Mouse (Mus musculus): ENCODE measurements around the gene Ddx31. TPM values are rescaled to one million over a fixed set of nuclear protein-coding genes. Genes with fewer than 3 reads are reported as not detected.
A peak's percentile ranks its signal among the peaks of the same experiment; 100 is the strongest.

Gene Ddx31
- polyA plus RNA-seq, 1 experiment from 2014 or later: 18.8 TPM

- Histone ChIP-seq H3K27ac (no peak overlapping the region), H3K27me3 (no peaks in the 10 kb centered on the region), H3K9ac (no peak overlapping the region), H3K4me2 (no peak overlapping the region), H3K9me3 (no peaks in the 10 kb centered on the region), H3K4me1 (peaks cover 18% of the 10 kb centered on the region), H3K4me3 (replicated peaks) (no peak overlapping the region), H3K36me3 (replicated peaks) (peaks cover 46% of the 10 kb centered on the region)
- no peak for ATAC-seq (ENCODE audit: low FRiP score)
- 91% methylated on average over 3 of the region's 3 CpGs for WGBS
Measured at GRCm38 (mm10) chr2:28881275-28881674, 41.1 kb downstream of the Ddx31 start.

DNA sequence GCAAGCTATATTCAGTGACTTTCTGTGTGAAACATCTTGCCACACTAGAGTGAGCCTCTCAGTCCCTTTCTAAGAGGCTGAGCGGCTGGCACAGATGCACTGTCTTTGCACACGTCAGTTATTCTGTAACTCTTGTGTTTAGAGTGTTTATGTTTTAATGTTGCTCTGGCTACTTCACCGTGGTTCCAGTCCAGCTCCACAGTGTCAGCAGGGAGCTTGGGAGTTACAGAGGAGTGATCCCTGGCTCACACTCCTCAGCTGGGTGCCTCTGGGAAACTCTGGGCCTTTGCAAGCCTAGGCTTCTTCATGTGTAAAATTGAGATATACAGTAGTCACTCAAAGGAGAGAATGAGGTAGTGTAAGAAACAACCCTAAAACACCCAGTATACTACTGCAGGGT, 41.8 kb downstream of the Ddx31 start:
- no peak overlapping the region for H3K4me3 ChIP-seq (replicated peaks)
- ATAC-seq (ENCODE audit: low FRiP score): no peak
- H3K4me1 ChIP-seq: peaks cover 18% of the 10 kb centered on the region
- H3K9ac ChIP-seq: no peak overlapping the region
- no peak overlapping the region for H3K4me2 ChIP-seq
- WGBS: 89% methylated on average over 3 of the region's 3 CpGs
- H3K27ac ChIP-seq: no peak overlapping the region
- no peaks in the 10 kb centered on the region for H3K27me3 ChIP-seq
- no peaks in the 10 kb centered on the region for H3K9me3 ChIP-seq
- H3K36me3 ChIP-seq (replicated peaks): peaks cover 42% of the 10 kb centered on the region

DNA sequence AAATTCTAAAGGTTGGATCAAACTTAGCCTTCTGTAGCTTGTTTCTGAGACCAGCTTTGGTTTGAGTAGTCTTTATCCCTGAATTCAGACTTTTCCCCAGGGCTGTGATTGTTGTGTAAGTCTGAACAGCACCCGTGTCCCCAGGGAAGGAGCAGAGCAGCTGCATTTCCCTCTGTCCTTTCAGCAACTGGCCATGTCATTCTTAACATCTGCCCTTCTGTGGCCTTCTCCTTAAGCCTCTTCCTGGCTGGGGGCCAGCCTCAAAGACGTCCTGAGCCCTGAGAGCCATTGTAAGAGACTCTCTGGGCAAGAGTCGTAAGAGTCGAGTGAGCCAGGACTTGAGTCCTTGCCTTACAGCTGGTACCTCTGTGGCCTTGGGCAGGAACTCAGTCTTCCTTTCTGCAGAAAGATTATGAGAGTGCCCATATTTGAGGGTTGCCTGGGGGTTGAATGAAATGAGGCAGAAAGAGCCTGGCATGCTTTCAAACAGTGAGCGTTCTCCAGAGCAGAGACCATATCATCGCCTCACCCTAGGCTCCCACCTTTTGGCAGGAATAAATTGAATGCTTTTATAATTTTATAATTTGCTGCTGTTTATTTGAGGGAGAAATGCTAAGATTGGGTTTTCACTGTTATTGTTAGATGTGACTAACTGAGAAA, 42.8 kb downstream of the Ddx31 start:
- Histone ChIP-seq H3K4me2 (no peak overlapping the region), H3K36me3 (replicated peaks) (peaks cover 41% of the 10 kb centered on the region), H3K27me3 (no peaks in the 10 kb centered on the region), H3K4me1 (peaks cover 18% of the 10 kb centered on the region), H3K4me3 (replicated peaks) (no peak overlapping the region), H3K9me3 (no peaks in the 10 kb centered on the region), H3K9ac (no peak overlapping the region), H3K27ac (no peak overlapping the region)
- WGBS: 76% methylated on average over 6 of the region's 6 CpGs
- ATAC-seq (ENCODE audit: low FRiP score): no peak

GRCm38 (mm10) chr2:28884914-28885313, 44.7 kb downstream of the Ddx31 start:
- no peaks in the 10 kb centered on the region for H3K27me3 ChIP-seq
- H3K4me2 ChIP-seq: no peak overlapping the region
- no peak overlapping the region for H3K27ac ChIP-seq
- no peak for ATAC-seq (ENCODE audit: low FRiP score)
- no peaks in the 10 kb centered on the region for H3K9me3 ChIP-seq
- H3K9ac ChIP-seq: no peak overlapping the region
- WGBS: 29% methylated on average over 4 of the region's 4 CpGs
- H3K36me3 ChIP-seq (replicated peaks): peaks cover 53% of the 10 kb centered on the region
- no peak overlapping the region for H3K4me3 ChIP-seq (replicated peaks)
- peaks cover 22% of the 10 kb centered on the region for H3K4me1 ChIP-seq

- ATAC-seq (ENCODE audit: low FRiP score): no peak
- Histone ChIP-seq H3K4me3 (replicated peaks) (no peak overlapping the region), H3K9me3 (no peaks in the 10 kb centered on the region), H3K27me3 (peaks cover 20% of the 10 kb centered on the region), H3K4me2 (no peak overlapping the region), H3K27ac (no peak overlapping the region), H3K9ac (no peak overlapping the region), H3K36me3 (replicated peaks) (peaks cover 49% of the 10 kb centered on the region), H3K4me1 (peaks cover 21% of the 10 kb centered on the region)
- WGBS: 17% methylated on average over 1 of the region's 1 CpGs
Measured at GRCm38 (mm10) chr2:28892796-28893195, 52.6 kb downstream of the Ddx31 start.

GRCm38 (mm10) chr2:28893526-28893925, 53.3 kb downstream of the Ddx31 start:
- ATAC-seq (ENCODE audit: low FRiP score): no peak
- H3K36me3 ChIP-seq (replicated peaks): peaks cover 44% of the 10 kb centered on the region

GRCm38 (mm10) chr2:28895876-28896275, 55.7 kb downstream of the Ddx31 start:
- H3K9me3 ChIP-seq: no peaks in the 10 kb centered on the region
- 92% methylated on average over 7 of the region's 7 CpGs for WGBS
- ATAC-seq (ENCODE audit: low FRiP score): no peak
- H3K27me3 ChIP-seq: peaks cover 39% of the 10 kb centered on the region
- no peak overlapping the region for H3K27ac ChIP-seq
- peaks cover 18% of the 10 kb centered on the region for H3K4me1 ChIP-seq
- no peak overlapping the region for H3K4me2 ChIP-seq
- H3K4me3 ChIP-seq (replicated peaks): no peak overlapping the region
- H3K9ac ChIP-seq: no peak overlapping the region
- H3K36me3 ChIP-seq (replicated peaks): peaks cover 49% of the 10 kb centered on the region

More at GRCm38 (mm10) chr2:28893526-28893925, 53.3 kb downstream of the Ddx31 start:
- Histone ChIP-seq H3K4me1 (peaks cover 21% of the 10 kb centered on the region), H3K27ac (no peak overlapping the region), H3K4me3 (replicated peaks) (no peak overlapping the region), H3K27me3 (peaks cover 24% of the 10 kb centered on the region), H3K9me3 (no peaks in the 10 kb centered on the region), H3K9ac (0 out of 2 replicates have a peak overlapping the region, but pooled peaks have one; percentile 21), H3K4me2 (no peak overlapping the region)
- WGBS: 36% methylated on average over 6 of the region's 6 CpGs

DNA sequence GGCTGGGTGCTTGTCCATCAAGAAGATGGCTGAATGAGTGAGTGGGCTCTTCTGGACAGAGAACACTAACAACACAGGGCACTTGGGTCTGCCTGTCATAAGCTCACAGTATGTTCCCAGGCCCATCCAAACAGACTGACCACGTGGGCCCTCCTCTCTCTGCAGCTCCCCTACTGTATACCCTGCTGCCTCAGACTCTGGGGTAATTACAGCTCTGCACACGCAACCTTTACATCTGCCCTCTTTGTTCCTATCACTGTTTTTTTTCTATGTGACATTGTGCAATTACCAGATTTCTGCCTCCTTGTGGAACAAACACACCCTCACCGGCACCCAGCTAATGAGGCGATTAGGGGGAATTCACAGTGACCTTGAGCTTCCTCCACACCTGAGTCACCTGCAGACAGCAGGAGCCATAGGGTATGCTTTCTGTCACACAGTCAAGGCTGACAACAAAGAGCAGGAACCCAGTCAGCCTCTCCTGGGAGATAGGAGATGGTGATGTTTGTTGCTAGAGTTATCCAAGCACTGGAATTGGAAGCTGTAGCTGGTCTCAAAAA, 57.2 kb downstream of the Ddx31 start:
- Histone ChIP-seq H3K27me3 (peaks cover 51% of the 10 kb centered on the region), H3K4me2 (no peak overlapping the region), H3K27ac (no peak overlapping the region), H3K36me3 (replicated peaks) (peaks cover 49% of the 10 kb centered on the region), H3K4me3 (replicated peaks) (no peak overlapping the region), H3K9me3 (no peaks in the 10 kb centered on the region), H3K9ac (no peak overlapping the region), H3K4me1 (peaks cover 18% of the 10 kb centered on the region)
- no peak for ATAC-seq (ENCODE audit: low FRiP score)
- 74% methylated on average over 4 of the region's 4 CpGs for WGBS

- Histone ChIP-seq H3K4me1 (peaks cover 15% of the 10 kb centered on the region), H3K9me3 (no peaks in the 10 kb centered on the region), H3K9ac (no peak overlapping the region), H3K36me3 (replicated peaks) (peaks cover 41% of the 10 kb centered on the region), H3K4me3 (replicated peaks) (no peak overlapping the region), H3K27me3 (peaks cover 91% of the 10 kb centered on the region), H3K4me2 (no peak overlapping the region), H3K27ac (no peak overlapping the region)
- 87% methylated on average over 8 of the region's 8 CpGs for WGBS
- no peak for ATAC-seq (ENCODE audit: low FRiP score)
Measured at GRCm38 (mm10) chr2:28902291-28902690, 62.1 kb downstream of the Ddx31 start.

DNA sequence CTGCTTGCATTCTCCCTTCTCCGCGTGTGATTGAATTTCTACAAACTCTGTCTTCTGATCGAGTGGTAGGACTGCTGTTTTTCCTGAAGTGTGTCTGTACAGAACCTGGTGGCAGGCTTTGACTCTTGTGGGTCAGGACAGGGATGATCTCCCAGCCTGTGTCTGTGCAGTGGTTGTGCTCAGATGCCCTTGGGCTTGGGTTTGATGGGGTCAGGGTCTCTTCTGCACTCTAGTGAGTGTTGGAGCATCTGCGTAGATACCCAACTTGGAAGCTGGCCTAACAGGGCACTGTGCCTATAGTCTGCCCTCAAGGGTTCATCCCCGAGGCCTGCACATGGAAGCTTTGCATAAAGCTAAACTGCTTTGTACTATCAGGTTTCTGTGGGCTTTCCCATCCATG, 63.7 kb downstream of the Ddx31 start:
- no peak for ATAC-seq (ENCODE audit: low FRiP score)
- no peak overlapping the region for H3K27ac ChIP-seq
- whole genome bisulfite sequencing: 83% methylated on average over 5 of the region's 5 CpGs

GRCm38 (mm10) chr2:28904786-28905185, 64.6 kb downstream of the Ddx31 start:
- Histone ChIP-seq H3K4me2 (no peak overlapping the region), H3K9me3 (no peaks in the 10 kb centered on the region), H3K27me3 (peaks cover 97% of the 10 kb centered on the region), H3K27ac (no peak overlapping the region), H3K4me1 (peaks cover 40% of the 10 kb centered on the region), H3K4me3 (replicated peaks) (no peak overlapping the region), H3K9ac (no peak overlapping the region), H3K36me3 (replicated peaks) (peaks cover 27% of the 10 kb centered on the region)
- 79% methylated on average over 9 of the region's 9 CpGs for WGBS
- no peak for ATAC-seq (ENCODE audit: low FRiP score)

More for the DNA sequence above, 63.7 kb downstream of the Ddx31 start:
- peaks cover 31% of the 10 kb centered on the region for H3K4me1 ChIP-seq
- peaks cover 97% of the 10 kb centered on the region for H3K27me3 ChIP-seq
- no peak overlapping the region for H3K4me2 ChIP-seq
- H3K4me3 ChIP-seq (replicated peaks): no peak overlapping the region
- H3K36me3 ChIP-seq (replicated peaks): peaks cover 34% of the 10 kb centered on the region
- no peak overlapping the region for H3K9ac ChIP-seq
- H3K9me3 ChIP-seq: no peaks in the 10 kb centered on the region

DNA sequence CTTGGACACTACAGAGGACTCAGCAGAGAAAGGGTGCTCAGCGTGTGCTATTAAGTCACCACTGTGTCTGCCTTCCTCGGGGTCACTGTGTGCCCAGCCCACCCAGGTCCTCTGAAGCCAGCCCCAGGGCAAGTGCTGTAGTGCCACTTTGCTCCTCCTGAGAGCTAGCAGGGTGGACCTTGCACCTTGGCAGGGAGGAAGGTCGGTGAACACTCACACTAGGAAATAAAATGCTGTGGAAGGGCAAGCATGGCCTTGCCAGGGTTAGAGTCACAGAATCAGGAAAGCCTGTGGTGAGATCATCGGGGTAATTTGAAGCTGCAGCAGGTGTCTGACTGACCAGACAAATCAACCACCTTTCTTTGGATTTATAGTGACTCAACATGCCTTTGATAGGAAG, 65.4 kb downstream of the Ddx31 start:
- WGBS: 44% methylated on average over 4 of the region's 4 CpGs
- Histone ChIP-seq H3K27me3 (peaks cover 97% of the 10 kb centered on the region), H3K4me1 (peaks cover 44% of the 10 kb centered on the region), H3K9ac (no peak overlapping the region), H3K36me3 (replicated peaks) (peaks cover 20% of the 10 kb centered on the region), H3K27ac (no peak overlapping the region), H3K4me2 (no peak overlapping the region), H3K9me3 (no peaks in the 10 kb centered on the region), H3K4me3 (replicated peaks) (no peak overlapping the region)
- ATAC-seq (ENCODE audit: low FRiP score): no peak
